Mouse (Mus musculus): ENCODE results near the gene Sytl3. TPM values are rescaled to one million over a fixed set of nuclear protein-coding genes. Genes with fewer than 3 reads are reported as not detected.

Sytl3 gene
- polyA plus RNA-seq, 1 experiment from 2014 or later: 0.43 TPM

DNA sequence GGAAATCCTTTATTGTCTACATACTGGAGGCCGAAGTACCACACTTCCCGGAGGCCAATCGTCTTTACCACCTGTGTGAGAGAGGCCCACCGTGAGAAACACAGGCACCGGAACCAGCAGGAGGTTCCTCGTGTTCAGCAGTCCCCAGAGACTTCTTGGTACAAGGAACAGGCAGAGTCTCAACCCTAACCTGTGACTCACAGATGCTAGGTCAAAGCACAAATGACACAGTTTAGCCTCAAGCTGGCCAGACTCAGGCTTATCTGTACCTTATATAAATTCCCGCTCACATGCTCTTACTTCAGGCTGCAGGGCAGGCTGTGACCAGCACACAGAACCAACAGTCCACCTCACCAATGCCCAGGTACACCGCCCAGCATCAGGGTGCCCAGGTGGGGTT is 97.0 kb downstream of the Sytl3 start:
- Histone ChIP-seq H3K4me3 (no peak overlapping the region), H3K4me1 (peaks cover 15% of the 10 kb centered on the region), H3K9ac (replicated peaks) (no peak overlapping the region), H3K27ac (replicated peaks) (no peak overlapping the region), H3K4me2 (replicated peaks) (no peak overlapping the region), H3K27me3 (no peaks in the 10 kb centered on the region), H3K36me3 (peaks cover 6% of the 10 kb centered on the region), H3K9me3 (no peaks in the 10 kb centered on the region)
- no peak for ATAC-seq (replicated peaks)
- 88% methylated on average over 8 of the region's 8 CpGs for WGBS

DNA sequence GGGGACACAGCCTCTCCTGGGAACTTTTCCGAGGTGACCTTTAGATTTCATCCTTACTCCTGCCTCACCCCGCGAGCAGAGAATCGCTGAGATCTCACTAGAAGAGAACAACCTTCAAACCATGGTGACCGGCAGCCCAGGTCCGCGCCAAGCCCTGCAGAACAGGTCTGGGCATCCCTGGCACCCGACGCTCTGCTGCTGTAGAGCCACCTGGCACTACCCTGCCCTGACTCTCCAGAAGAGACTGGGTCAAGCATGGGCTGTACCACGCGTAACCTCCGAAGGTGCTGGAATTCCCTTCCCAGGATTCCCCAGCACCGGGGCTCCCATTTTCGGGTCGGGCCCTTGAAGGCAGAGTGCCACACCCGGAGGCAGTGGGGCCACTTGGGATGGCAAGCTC is 99.0 kb downstream of the Sytl3 start:
- H3K9ac ChIP-seq (replicated peaks): no peak overlapping the region
- 94% methylated on average over 16 of the region's 16 CpGs for WGBS
- ATAC-seq (replicated peaks): no peak

DNA sequence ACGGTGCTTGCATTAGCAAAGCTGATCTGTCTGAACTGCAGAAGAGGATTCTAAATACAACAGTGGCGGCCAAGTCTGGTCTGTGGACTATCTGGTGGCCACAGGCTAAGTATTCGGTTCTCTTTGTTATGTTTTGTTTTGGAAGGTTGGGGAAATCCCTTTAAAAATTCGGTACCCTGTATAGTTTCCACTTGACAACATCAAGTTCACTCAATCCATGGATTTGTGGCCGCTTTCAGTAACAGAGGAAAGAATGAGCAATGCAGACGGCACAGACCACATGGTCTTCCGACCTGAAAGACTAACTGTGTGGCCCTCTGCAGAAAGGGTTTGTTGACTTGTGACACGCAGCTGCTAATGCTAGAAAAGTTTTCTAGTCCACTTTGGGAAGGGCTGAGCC is 100.0 kb downstream of the Sytl3 start:
- Histone ChIP-seq H3K27me3 (no peaks in the 10 kb centered on the region), H3K9me3 (no peaks in the 10 kb centered on the region), H3K4me2 (replicated peaks) (no peak overlapping the region), H3K4me1 (peaks cover 31% of the 10 kb centered on the region), H3K27ac (replicated peaks) (no peak overlapping the region), H3K4me3 (no peak overlapping the region), H3K36me3 (peaks cover 2% of the 10 kb centered on the region), H3K9ac (replicated peaks) (no peak overlapping the region)
- no peak for ATAC-seq (replicated peaks)
- 68% methylated on average over 8 of the region's 8 CpGs for WGBS

More for the DNA sequence above, 99.0 kb downstream of the Sytl3 start:
- H3K27ac ChIP-seq (replicated peaks): no peak overlapping the region
- H3K27me3 ChIP-seq: no peaks in the 10 kb centered on the region
- no peak overlapping the region for H3K4me3 ChIP-seq
- peaks cover 4% of the 10 kb centered on the region for H3K36me3 ChIP-seq
- H3K4me1 ChIP-seq: peaks cover 22% of the 10 kb centered on the region
- no peak overlapping the region for H3K4me2 ChIP-seq (replicated peaks)
- H3K9me3 ChIP-seq: no peaks in the 10 kb centered on the region

DNA sequence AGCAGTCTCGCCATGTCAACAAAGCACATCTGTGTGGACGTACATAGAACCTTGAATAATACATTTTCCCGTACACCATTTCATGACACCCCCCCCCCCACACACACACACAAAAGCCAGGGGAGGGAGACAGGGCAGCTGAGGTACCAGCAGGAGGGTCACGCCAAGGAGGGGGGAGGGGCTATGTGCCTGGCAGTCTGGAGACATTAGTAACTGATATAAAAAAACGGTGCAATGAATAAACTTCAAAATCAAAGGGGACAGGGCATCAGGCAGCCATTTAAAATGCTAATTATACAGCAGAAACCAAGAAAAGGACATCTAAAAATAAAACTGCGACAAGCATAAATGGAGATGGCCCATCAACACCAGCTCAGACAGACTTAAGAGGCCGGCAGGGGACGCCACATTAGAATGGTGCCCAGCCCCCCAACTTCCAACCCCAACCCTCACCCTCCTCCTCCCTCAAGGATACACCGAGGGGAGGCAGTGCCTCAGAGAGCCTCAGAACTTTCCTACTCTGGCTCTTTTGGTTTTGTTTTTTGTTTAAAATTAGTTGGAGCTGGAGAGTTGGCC is 100.9 kb downstream of the Sytl3 start:
- WGBS: 21% methylated on average over 9 of the region's 9 CpGs
- ATAC-seq (replicated peaks): no peak
- Histone ChIP-seq H3K27ac (replicated peaks) (peak overlapping the region; percentile 37; the same call in 1 of the 2 replicates), H3K36me3 (no peaks in the 10 kb centered on the region; the same call in 1 of the 2 replicates), H3K9ac (replicated peaks) (no peak overlapping the region), H3K4me3 (no peak overlapping the region), H3K4me2 (replicated peaks) (no peak overlapping the region), H3K9me3 (no peaks in the 10 kb centered on the region), H3K4me1 (peaks cover 38% of the 10 kb centered on the region), H3K27me3 (no peaks in the 10 kb centered on the region)

DNA sequence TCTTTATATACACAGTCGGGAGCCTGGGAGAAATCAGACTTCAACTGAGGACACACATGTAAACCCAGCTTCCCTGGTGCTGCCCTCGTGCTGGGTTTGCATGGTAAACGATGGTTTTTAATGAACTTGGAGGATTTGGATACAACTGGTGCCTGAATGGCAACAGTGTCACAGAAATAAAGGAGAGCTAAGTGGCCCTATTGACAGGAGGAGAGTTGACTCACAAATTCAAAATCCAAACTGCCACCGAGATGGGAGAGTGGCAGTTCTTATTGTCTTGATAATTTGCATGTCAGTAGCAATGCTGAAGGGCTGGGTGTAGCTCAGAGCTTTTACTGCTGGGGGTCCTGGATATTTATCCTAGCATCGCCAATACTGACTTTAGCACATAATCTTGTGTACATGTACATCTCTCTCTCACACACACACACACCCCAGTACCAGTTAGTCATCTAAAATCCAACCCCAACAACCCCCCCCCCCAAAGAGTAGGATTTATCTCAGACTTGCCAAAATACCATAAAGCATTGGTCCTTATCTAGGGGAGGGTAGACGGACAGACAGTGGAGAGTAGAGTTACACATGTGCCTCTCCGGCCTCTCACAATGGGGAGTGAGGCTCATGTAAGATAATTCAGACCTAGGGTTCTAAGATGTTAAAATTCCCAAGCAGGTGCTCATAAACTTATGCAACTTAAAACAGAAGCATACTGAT is 104.8 kb downstream of the Sytl3 start:
- H3K27me3 ChIP-seq: no peaks in the 10 kb centered on the region
- H3K9me3 ChIP-seq: no peaks in the 10 kb centered on the region
- H3K4me3 ChIP-seq: no peak overlapping the region
- no peak overlapping the region for H3K4me2 ChIP-seq (replicated peaks)
- no peak overlapping the region for H3K9ac ChIP-seq (replicated peaks)
- 16% methylated on average over 7 of the region's 7 CpGs for WGBS
- peak; percentile 78 for ATAC-seq (replicated peaks)
- H3K36me3 ChIP-seq: no peaks in the 10 kb centered on the region
- H3K4me1 ChIP-seq: peaks cover 45% of the 10 kb centered on the region
- H3K27ac ChIP-seq (replicated peaks): peak overlapping the region; percentile 63

DNA sequence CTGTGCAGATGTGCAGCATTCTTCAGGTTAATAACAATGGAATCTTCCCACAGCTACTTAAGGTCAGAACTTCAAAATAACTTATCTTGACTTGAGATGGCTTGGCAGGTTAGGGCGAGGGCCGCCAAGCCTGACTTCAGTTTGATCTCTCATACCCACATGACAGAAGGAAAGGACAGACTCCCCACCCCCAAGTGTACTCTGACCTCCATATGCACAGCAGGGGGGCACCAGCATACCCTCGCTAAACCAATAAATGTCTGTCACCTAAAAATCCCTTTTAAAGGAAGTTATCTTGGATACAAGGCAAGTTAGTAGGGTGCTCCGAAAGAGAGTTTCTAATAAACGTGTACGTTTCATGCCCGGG is 105.3 kb downstream of the Sytl3 start:
- no peaks in the 10 kb centered on the region for H3K27me3 ChIP-seq
- no peaks in the 10 kb centered on the region for H3K9me3 ChIP-seq
- 67% methylated on average over 7 of the region's 7 CpGs for WGBS
- peaks cover 44% of the 10 kb centered on the region for H3K4me1 ChIP-seq
- H3K4me2 ChIP-seq (replicated peaks): no peak overlapping the region
- H3K27ac ChIP-seq (replicated peaks): peak overlapping the region; percentile 63
- H3K9ac ChIP-seq (replicated peaks): no peak overlapping the region
- ATAC-seq (replicated peaks): no peak
- no peak overlapping the region for H3K4me3 ChIP-seq
- no peaks in the 10 kb centered on the region for H3K36me3 ChIP-seq

DNA sequence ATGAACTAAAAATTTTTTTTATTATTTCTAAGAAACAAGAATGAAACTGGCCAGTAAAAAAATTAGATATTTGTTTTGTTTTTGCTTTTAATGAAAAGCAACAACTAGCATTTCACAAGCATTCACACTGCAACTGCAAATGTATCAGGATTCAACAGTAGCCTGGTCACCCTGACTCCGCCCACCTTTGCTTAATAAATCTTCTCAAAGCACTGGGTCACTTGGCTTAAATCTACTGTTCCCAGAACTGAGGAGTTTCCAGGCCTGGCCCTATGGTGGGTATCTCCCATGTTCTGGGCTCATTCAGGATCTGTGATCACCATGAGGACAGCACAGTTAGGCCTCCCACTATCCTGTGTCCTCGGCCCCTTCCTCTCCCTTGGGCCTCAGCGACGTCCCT is 105.8 kb downstream of the Sytl3 start:
- WGBS: 91% methylated on average over 4 of the region's 4 CpGs
- Histone ChIP-seq H3K4me2 (replicated peaks) (no peak overlapping the region), H3K4me3 (no peak overlapping the region), H3K27me3 (no peaks in the 10 kb centered on the region), H3K27ac (replicated peaks) (no peak overlapping the region), H3K9me3 (no peaks in the 10 kb centered on the region), H3K9ac (replicated peaks) (no peak overlapping the region), H3K4me1 (peaks cover 41% of the 10 kb centered on the region), H3K36me3 (no peaks in the 10 kb centered on the region)
- no peak for ATAC-seq (replicated peaks)

DNA sequence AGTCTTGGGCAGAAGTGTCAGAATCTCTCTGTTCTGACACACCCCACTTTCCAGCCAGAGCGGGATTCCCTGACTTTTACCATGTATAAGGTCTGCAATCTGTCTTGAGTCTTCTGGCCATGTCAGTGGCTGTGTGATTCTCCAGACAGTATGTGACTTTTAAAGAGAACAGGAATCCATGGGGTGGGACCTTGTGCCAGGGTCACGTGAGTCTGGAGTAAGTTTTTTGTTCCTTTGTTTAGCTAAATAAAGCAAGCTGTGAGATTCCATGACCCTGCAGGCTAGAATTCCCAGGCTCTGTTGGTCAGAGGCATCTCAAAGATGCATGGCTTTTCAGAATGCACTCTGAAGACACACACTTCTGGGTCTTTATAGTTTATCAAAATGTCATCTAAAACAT is 107.0 kb downstream of the Sytl3 start:
- no peaks in the 10 kb centered on the region for H3K9me3 ChIP-seq
- H3K4me3 ChIP-seq: no peak overlapping the region
- ATAC-seq (replicated peaks): no peak
- 44% methylated on average over 2 of the region's 2 CpGs for WGBS
- no peaks in the 10 kb centered on the region for H3K36me3 ChIP-seq
- H3K9ac ChIP-seq (replicated peaks): no peak overlapping the region
- H3K27me3 ChIP-seq: no peaks in the 10 kb centered on the region
- peaks cover 38% of the 10 kb centered on the region for H3K4me1 ChIP-seq
- no peak overlapping the region for H3K27ac ChIP-seq (replicated peaks)
- no peak overlapping the region for H3K4me2 ChIP-seq (replicated peaks)

DNA sequence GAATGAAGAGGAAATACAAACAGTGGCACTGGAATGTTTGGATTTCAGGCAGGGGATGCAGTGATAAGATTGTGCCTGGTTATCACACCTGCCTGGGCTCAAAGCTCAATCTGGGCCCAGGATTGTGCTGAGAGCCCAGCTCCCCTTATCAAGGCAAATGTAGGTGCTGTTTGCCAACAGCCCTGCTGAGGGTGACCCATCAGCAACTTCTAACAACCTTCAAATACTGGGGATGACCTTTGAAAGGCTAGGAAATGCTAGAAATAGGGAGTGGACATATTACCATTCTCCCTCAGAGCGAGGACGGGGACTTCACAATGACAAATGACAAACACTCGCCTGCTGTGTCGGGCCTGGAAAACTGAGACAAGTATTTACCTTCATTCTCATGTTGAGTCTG is 107.9 kb downstream of the Sytl3 start:
- 90% methylated on average over 4 of the region's 4 CpGs for WGBS

DNA sequence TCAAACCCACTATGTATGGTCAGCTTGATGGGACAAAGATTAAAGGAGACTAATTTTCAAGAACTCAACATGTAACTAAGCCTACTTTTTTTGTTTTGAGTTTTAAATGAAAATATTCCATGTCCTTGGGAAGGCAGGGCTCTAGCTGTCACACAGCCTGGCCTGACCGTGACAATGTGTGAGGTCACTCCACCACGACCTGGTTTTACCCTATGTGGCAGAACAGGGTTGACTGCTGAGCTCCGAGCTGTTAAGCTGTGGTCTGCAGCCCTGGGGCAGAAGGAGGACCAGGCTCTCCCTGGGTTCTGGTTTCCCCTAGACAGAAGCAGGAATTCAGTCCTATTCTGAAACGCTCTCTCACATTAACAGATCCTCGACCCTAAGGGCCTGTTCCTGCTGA is 108.9 kb downstream of the Sytl3 start:
- H3K9me3 ChIP-seq: no peaks in the 10 kb centered on the region
- no peak overlapping the region for H3K4me2 ChIP-seq (replicated peaks)
- no peak overlapping the region for H3K4me3 ChIP-seq
- no peaks in the 10 kb centered on the region for H3K36me3 ChIP-seq
- H3K9ac ChIP-seq (replicated peaks): no peak overlapping the region
- H3K4me1 ChIP-seq: peaks cover 29% of the 10 kb centered on the region
- no peaks in the 10 kb centered on the region for H3K27me3 ChIP-seq
- H3K27ac ChIP-seq (replicated peaks): no peak overlapping the region
- no peak for ATAC-seq (replicated peaks)
- WGBS: 84% methylated on average over 5 of the region's 5 CpGs

More for the DNA sequence above, 107.9 kb downstream of the Sytl3 start:
- Histone ChIP-seq H3K4me3 (no peak overlapping the region), H3K9ac (replicated peaks) (no peak overlapping the region), H3K27ac (replicated peaks) (no peak overlapping the region), H3K4me2 (replicated peaks) (no peak overlapping the region), H3K36me3 (no peaks in the 10 kb centered on the region), H3K9me3 (no peaks in the 10 kb centered on the region), H3K4me1 (peaks cover 38% of the 10 kb centered on the region), H3K27me3 (no peaks in the 10 kb centered on the region)
- no peak for ATAC-seq (replicated peaks)

DNA sequence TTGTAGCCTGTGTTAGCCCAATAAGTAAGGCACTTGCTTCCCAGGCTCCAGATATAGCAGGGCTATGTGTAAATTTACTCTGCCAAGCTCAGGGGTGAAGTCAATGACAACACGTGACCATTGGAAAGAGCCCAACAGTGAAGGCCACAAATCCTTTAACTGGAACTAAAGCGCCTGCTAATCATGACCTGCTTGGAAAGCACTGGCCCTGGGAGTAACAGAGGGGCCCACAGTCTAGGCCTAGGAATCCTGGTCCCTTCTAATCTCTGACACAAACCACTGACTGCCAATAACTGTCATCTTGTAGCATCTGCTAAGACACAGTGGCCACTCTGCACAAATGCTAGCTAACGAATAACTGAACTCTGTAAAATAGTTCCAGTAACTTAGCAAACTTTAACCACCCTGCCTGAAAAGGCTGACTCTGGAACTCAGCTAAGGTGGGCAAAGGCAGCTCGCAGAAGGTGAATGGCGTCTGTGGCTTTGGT is 109.5 kb downstream of the Sytl3 start:
- Histone ChIP-seq H3K27ac (replicated peaks) (no peak overlapping the region), H3K27me3 (no peaks in the 10 kb centered on the region), H3K4me3 (no peak overlapping the region), H3K4me1 (peaks cover 24% of the 10 kb centered on the region), H3K9ac (replicated peaks) (no peak overlapping the region), H3K36me3 (no peaks in the 10 kb centered on the region), H3K4me2 (replicated peaks) (no peak overlapping the region), H3K9me3 (no peaks in the 10 kb centered on the region)
- ATAC-seq (replicated peaks): no peak
- 90% methylated on average over 5 of the region's 5 CpGs for WGBS

DNA sequence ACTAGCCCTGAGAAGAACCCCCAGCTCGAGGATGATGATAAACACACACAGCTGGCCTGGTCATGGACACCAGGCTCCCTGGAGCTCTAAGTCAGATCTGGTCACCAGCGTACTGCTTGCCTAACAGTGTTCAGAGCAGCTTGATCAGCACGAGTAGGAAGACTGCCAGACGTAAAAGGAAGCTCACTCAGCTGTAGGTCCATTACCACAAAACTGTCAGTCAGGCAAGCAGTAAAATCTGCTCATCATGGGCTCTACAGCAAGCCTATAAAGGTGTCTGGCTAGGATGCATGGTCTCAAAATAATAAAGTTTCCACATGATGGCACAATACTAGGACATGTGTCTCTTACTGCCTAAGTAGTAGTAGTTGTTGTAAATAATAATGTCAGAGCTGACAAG is 110.7 kb downstream of the Sytl3 start:
- Histone ChIP-seq H3K36me3 (no peaks in the 10 kb centered on the region), H3K9me3 (no peaks in the 10 kb centered on the region), H3K4me2 (replicated peaks) (no peak overlapping the region), H3K9ac (replicated peaks) (no peak overlapping the region), H3K27me3 (no peaks in the 10 kb centered on the region), H3K4me3 (no peak overlapping the region), H3K4me1 (peaks cover 12% of the 10 kb centered on the region; the same call in 1 of the 2 replicates), H3K27ac (replicated peaks) (no peak overlapping the region)
- 67% methylated on average over 4 of the region's 4 CpGs for WGBS
- ATAC-seq (replicated peaks): no peak
